Comparison of ENCODE assay signal across 8 mouse cellular contexts in the genomic region with DNA sequence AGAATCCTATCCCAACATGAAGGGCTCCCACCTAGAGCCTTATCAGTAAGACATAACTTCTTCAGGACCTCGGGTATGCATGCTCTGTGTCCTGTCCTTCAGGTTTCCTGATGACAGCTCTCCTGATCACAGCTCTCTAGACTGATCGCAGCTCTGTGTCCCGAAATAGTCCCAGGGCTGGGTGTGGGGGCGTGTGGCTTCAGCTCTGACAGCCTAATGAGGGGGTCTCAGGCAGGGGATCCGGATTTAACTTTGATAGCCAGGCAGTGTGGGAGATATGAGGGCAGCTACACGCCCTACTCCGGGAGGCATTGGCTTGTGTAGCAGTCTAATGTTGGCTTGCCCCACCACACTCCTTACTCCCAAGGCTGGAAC. TPM values are rescaled to one million over a fixed set of nuclear protein-coding genes. Genes with fewer than 3 reads are reported as not detected.
DNase-seq lines count a peak whose midpoint lies in the region; ATAC-seq and TF ChIP-seq lines count a peak whose summit lies in the region.

No protein-coding gene starts in this region.

- DNase-seq in heart, adult 18-20 months, result no peak
- DNase-seq in hindbrain, postnatal 0 days (ENCODE audit: low spot score), result no peak
- no peak for DNase-seq in retina, embryonic 14.5 days (ENCODE audit: low spot score)
- DNase-seq in cerebellum, adult 9-11 months, result no peak
- no peak for DNase-seq in c-Kit-positive CD71-positive TER-119-positive erythroid progenitor cells, embryonic 14.5 days (ENCODE audit: low spot score)

- no peak for TF ChIP-seq POLR2A in cortical plate, adult 2 months (IDR thresholded peaks at IDR 0.05; ENCODE audit: extremely low read depth, insufficient read depth, low read length)

- TF ChIP-seq CTCF in cortical plate, adult 2 months (IDR thresholded peaks at IDR 0.05; ENCODE audit: extremely low read depth, insufficient read depth, low read length), result no peak
- TF ChIP-seq CTCF in hindbrain, postnatal 0 days (IDR thresholded peaks at IDR 0.05; ENCODE audit: low read depth), result no peak

- peak overlapping the region; percentile 57 for H3K4me3 ChIP-seq in heart, embryonic 15.5 days
- H3K4me3 ChIP-seq in cortical plate, adult 2 months (ENCODE audit: insufficient read depth, low read length), result peak overlapping the region; percentile 61
- peak overlapping the region; percentile 53 for H3K4me3 ChIP-seq in hindbrain, postnatal 0 days (ENCODE audit: low read length)
- H3K4me3 ChIP-seq in midbrain, embryonic 15.5 days, result peak overlapping the region; percentile 49

- peaks cover 26% of the 10 kb centered on the region for H3K4me1 ChIP-seq in heart, embryonic 15.5 days (replicated peaks)
- no peaks in the 10 kb centered on the region for H3K4me1 ChIP-seq in cortical plate, adult 2 months (ENCODE audit: control insufficient read depth, insufficient read depth, low read length)
- no peaks in the 10 kb centered on the region for H3K4me1 ChIP-seq in hindbrain, postnatal 0 days (ENCODE audit: insufficient read depth, low read length)
- H3K4me1 ChIP-seq in midbrain, embryonic 15.5 days, result 0 out of 2 replicates have a peak, but pooled peaks cover 5% of the 10 kb centered on the region

- 3% methylated on average over 7 of the region's 7 CpGs for WGBS in heart, embryonic 15.5 days
- 30% methylated on average over 7 of the region's 7 CpGs for WGBS in hindbrain, postnatal 0 days
- WGBS in midbrain, embryonic 15.5 days, result 28% methylated on average over 7 of the region's 7 CpGs

- peak overlapping the region; percentile 45 for H3K9ac ChIP-seq in heart, embryonic 15.5 days
- peak overlapping the region; percentile 50; the same call in 1 of the 2 replicates for H3K9ac ChIP-seq in hindbrain, postnatal 0 days (replicated peaks; ENCODE audit: low read length)
- H3K9ac ChIP-seq in midbrain, embryonic 15.5 days, result 0 out of 2 replicates have a peak overlapping the region, but pooled peaks have one; percentile 47

- no peaks in the 10 kb centered on the region for H3K9me3 ChIP-seq in heart, embryonic 15.5 days (replicated peaks)
- no peaks in the 10 kb centered on the region for H3K9me3 ChIP-seq in hindbrain, postnatal 0 days (ENCODE audit: low read length)
- no peaks in the 10 kb centered on the region for H3K9me3 ChIP-seq in midbrain, embryonic 15.5 days

- H3K36me3 ChIP-seq in heart, embryonic 15.5 days, result no peaks in the 10 kb centered on the region
- H3K36me3 ChIP-seq in hindbrain, postnatal 0 days (ENCODE audit: insufficient read depth, low read length), result no peaks in the 10 kb centered on the region
- H3K36me3 ChIP-seq in midbrain, embryonic 15.5 days (replicated peaks), result no peaks in the 10 kb centered on the region

- peak; percentile 47 for ATAC-seq in heart, embryonic 15.5 days (replicated peaks; ENCODE audit: insufficient number of reproducible peaks, insufficient read depth, low FRiP score, low read depth)
- no peak for ATAC-seq in hindbrain, postnatal 0 days
- ATAC-seq in midbrain, embryonic 15.5 days (replicated peaks), result 0 out of 2 replicates have a peak, but pooled peaks have one; percentile 30

- H3K27me3 ChIP-seq in heart, embryonic 15.5 days, result peaks cover 35% of the 10 kb centered on the region
- no peaks in the 10 kb centered on the region for H3K27me3 ChIP-seq in hindbrain, postnatal 0 days (ENCODE audit: insufficient read depth, low read length)
- H3K27me3 ChIP-seq in midbrain, embryonic 15.5 days (replicated peaks), result no peaks in the 10 kb centered on the region

- H3K27ac ChIP-seq in heart, embryonic 15.5 days, result peak overlapping the region; percentile 75
- peak overlapping the region; percentile 60 for H3K27ac ChIP-seq in cortical plate, adult 2 months (ENCODE audit: insufficient read depth, low read length)
- peak overlapping the region; percentile 26; the same call in 1 of the 2 replicates for H3K27ac ChIP-seq in hindbrain, postnatal 0 days
- no peak overlapping the region for H3K27ac ChIP-seq in midbrain, embryonic 15.5 days

- H3K4me2 ChIP-seq in heart, embryonic 15.5 days, result peak overlapping the region; percentile 80
- H3K4me2 ChIP-seq in hindbrain, postnatal 0 days (ENCODE audit: low read depth, low read length), result peak overlapping the region; percentile 90
- peak overlapping the region; percentile 77 for H3K4me2 ChIP-seq in midbrain, embryonic 15.5 days

RNA-seq across cellular contexts. Expression of a gene that starts 0.8 kb away (rescaled TPM):
- 44.1 and 52.6 TPM in 2 replicates for polyA plus RNA-seq in heart, embryonic 15.5 days (2015; fragmentation: Nextera tagmentation; extraction: Ambion mirVana)
- 10 to 100 TPM; 49.0 to 64.9 TPM for total RNA-seq in heart, adult 18-20 months (2021)
- polyA plus RNA-seq in cortical plate, adult 2 months (2012; rRNA removed), result 59.0 and 69.7 TPM in 2 replicates
- total RNA-seq in hindbrain, postnatal 0 days (2014; rRNA removed), result 33.5 and 57.2 TPM in 2 replicates
- 44.1 and 47.9 TPM in 2 replicates for polyA plus RNA-seq in hindbrain, postnatal 0 days (2015; fragmentation: Nextera tagmentation; extraction: Ambion mirVana)
- polyA plus RNA-seq in midbrain, embryonic 15.5 days (2015; fragmentation: Nextera tagmentation; extraction: Ambion mirVana), result 51.5 and 53.4 TPM in 2 replicates

RNA-seq across cellular contexts. Expression of a gene that starts 13.2 kb away (rescaled TPM):
- polyA plus RNA-seq in heart, embryonic 15.5 days (2015; fragmentation: Nextera tagmentation; extraction: Ambion mirVana), result 456 and 543 TPM in 2 replicates
- total RNA-seq in heart, adult 18-20 months (2021), result 100 to 1,000 TPM; 702 to 791 TPM
- polyA plus RNA-seq in cortical plate, adult 2 months (2012; rRNA removed), result 587 and 641 TPM in 2 replicates
- total RNA-seq in hindbrain, postnatal 0 days (2014; rRNA removed), result 117 and 293 TPM in 2 replicates
- polyA plus RNA-seq in hindbrain, postnatal 0 days (2015; fragmentation: Nextera tagmentation; extraction: Ambion mirVana), result 609 and 617 TPM in 2 replicates
- polyA plus RNA-seq in midbrain, embryonic 15.5 days (2015; fragmentation: Nextera tagmentation; extraction: Ambion mirVana), result 476 TPM in 2 replicates

RNA-seq across cellular contexts. Expression of a gene that starts 13.2 kb away (rescaled TPM):
- 487 and 517 TPM in 2 replicates for polyA plus RNA-seq in heart, embryonic 15.5 days (2015; fragmentation: Nextera tagmentation; extraction: Ambion mirVana)
- 100 to 1,000 TPM; 645 to 655 TPM for total RNA-seq in heart, adult 18-20 months (2021)
- polyA plus RNA-seq in cortical plate, adult 2 months (2012; rRNA removed), result 304 and 328 TPM in 2 replicates
- 289 and 356 TPM in 2 replicates for total RNA-seq in hindbrain, postnatal 0 days (2014; rRNA removed)
- polyA plus RNA-seq in hindbrain, postnatal 0 days (2015; fragmentation: Nextera tagmentation; extraction: Ambion mirVana), result 562 and 577 TPM in 2 replicates
- polyA plus RNA-seq in midbrain, embryonic 15.5 days (2015; fragmentation: Nextera tagmentation; extraction: Ambion mirVana), result 467 and 476 TPM in 2 replicates

RNA-seq across cellular contexts. Expression of a gene that starts 29.5 kb away (rescaled TPM):
- 15.4 and 20.0 TPM in 2 replicates for polyA plus RNA-seq in heart, embryonic 15.5 days (2015; fragmentation: Nextera tagmentation; extraction: Ambion mirVana)
- total RNA-seq in heart, adult 18-20 months (2021), result 10 to 100 TPM in 1 of 2 experiments, 1 to 10 TPM in 1; 5.5 to 12.2 TPM
- polyA plus RNA-seq in cortical plate, adult 2 months (2012; rRNA removed), result 2.4 and 2.9 TPM in 2 replicates
- 24.0 and 24.7 TPM in 2 replicates for total RNA-seq in hindbrain, postnatal 0 days (2014; rRNA removed)
- 31.9 and 37.5 TPM in 2 replicates for polyA plus RNA-seq in hindbrain, postnatal 0 days (2015; fragmentation: Nextera tagmentation; extraction: Ambion mirVana)
- 22.6 and 23.3 TPM in 2 replicates for polyA plus RNA-seq in midbrain, embryonic 15.5 days (2015; fragmentation: Nextera tagmentation; extraction: Ambion mirVana)

RNA-seq across cellular contexts. Expression of a gene that starts 31.8 kb away (rescaled TPM):
- polyA plus RNA-seq in heart, embryonic 15.5 days (2015; fragmentation: Nextera tagmentation; extraction: Ambion mirVana), result 31.4 and 39.9 TPM in 2 replicates
- total RNA-seq in heart, adult 18-20 months (2021), result 10 to 100 TPM; 31.8 to 34.9 TPM
- polyA plus RNA-seq in cortical plate, adult 2 months (2012; rRNA removed), result 30.0 and 33.0 TPM in 2 replicates
- 25.1 and 26.0 TPM in 2 replicates for total RNA-seq in hindbrain, postnatal 0 days (2014; rRNA removed)
- 55.7 and 58.6 TPM in 2 replicates for polyA plus RNA-seq in hindbrain, postnatal 0 days (2015; fragmentation: Nextera tagmentation; extraction: Ambion mirVana)
- 50.8 and 58.9 TPM in 2 replicates for polyA plus RNA-seq in midbrain, embryonic 15.5 days (2015; fragmentation: Nextera tagmentation; extraction: Ambion mirVana)
